8 mouse cellular contexts compared by ENCODE assay signal in genomic region chr12:21417100-21418070, GRCm38 (mm10). TPM values are rescaled to one million over a fixed set of nuclear protein-coding genes. Genes with fewer than 3 reads are reported as not detected.
DNase-seq lines count a peak whose midpoint lies in the region; ATAC-seq and TF ChIP-seq lines count a peak whose summit lies in the region.

Ywhaq (minus strand) TSS chr12:21417637.

- H3K4me3 ChIP-seq in bone marrow macrophage, adult 2 months (ENCODE audit: insufficient read depth, low read length): peak within 1 kb of the TSS; percentile 78
- peak within 1 kb of the TSS; percentile 96 for H3K4me3 ChIP-seq in embryonic fibroblast, embryonic 13.5 days (ENCODE audit: insufficient read depth, low read length)
- H3K4me3 ChIP-seq in kidney, embryonic 14.5 days (ENCODE audit: low read length): peak within 1 kb of the TSS; percentile 92
- peak within 1 kb of the TSS; percentile 91 for H3K4me3 ChIP-seq in limb, embryonic 15.5 days

- no peak for TF ChIP-seq POLR2A in bone marrow macrophage, adult 2 months (IDR thresholded peaks at IDR 0.05; ENCODE audit: borderline replicate concordance, low read depth, low read length)
- TF ChIP-seq POLR2A in embryonic fibroblast, embryonic 13.5 days (IDR thresholded peaks at IDR 0.05; ENCODE audit: low read depth, low read length): peak; percentile 97

- H3K27ac ChIP-seq in bone marrow macrophage, adult 2 months (ENCODE audit: insufficient read depth, low read depth, low read length): peak within 1 kb of the TSS; percentile 88
- peak within 1 kb of the TSS; percentile 95 for H3K27ac ChIP-seq in embryonic fibroblast, embryonic 13.5 days (ENCODE audit: insufficient read depth, low read length)
- peak within 1 kb of the TSS; percentile 100 for H3K27ac ChIP-seq in kidney, embryonic 14.5 days (ENCODE audit: low read depth, low read length)
- H3K27ac ChIP-seq in limb, embryonic 15.5 days: peak within 1 kb of the TSS; percentile 100

- peaks cover 35% of the 10 kb centered on the region for H3K36me3 ChIP-seq in kidney, embryonic 14.5 days (ENCODE audit: control insufficient read depth, insufficient read depth, low read length)
- peaks cover 25% of the 10 kb centered on the region for H3K36me3 ChIP-seq in limb, embryonic 15.5 days

- H3K27me3 ChIP-seq in kidney, embryonic 14.5 days (ENCODE audit: control insufficient read depth, insufficient read depth, low read length): no peaks in the 10 kb centered on the region
- H3K27me3 ChIP-seq in limb, embryonic 15.5 days: no peaks in the 10 kb centered on the region

- TF ChIP-seq CTCF in bone marrow macrophage, adult 2 months (IDR thresholded peaks at IDR 0.05; ENCODE audit: low read depth, low read length): no peak
- TF ChIP-seq CTCF in embryonic fibroblast, embryonic 13.5 days (IDR thresholded peaks at IDR 0.05; ENCODE audit: borderline replicate concordance, insufficient read depth, low read length): no peak

- peak; percentile 99 for ATAC-seq in kidney, embryonic 14.5 days (ENCODE audit: low FRiP score, low TSS enrichment)
- peak; percentile 100 for ATAC-seq in limb, embryonic 15.5 days (ENCODE audit: insufficient number of reproducible peaks, low FRiP score, low TSS enrichment, low read depth)

- peak within 1 kb of the TSS; percentile 98 for H3K9ac ChIP-seq in kidney, embryonic 14.5 days (ENCODE audit: low read depth, low read length)
- peak within 1 kb of the TSS; percentile 90 for H3K9ac ChIP-seq in limb, embryonic 15.5 days

- peak; percentile 99 for DNase-seq in A20 (ENCODE audit: low read depth, low spot score)
- DNase-seq in heart, adult 9 months (ENCODE audit: low spot score in 2 of 2): peak; percentile 96 to 98
- peak; percentile 70 to 80 for DNase-seq in monocyte, adult 2 months (ENCODE audit: low read depth in 1 of 2, low spot score in 2 of 2)
- peak; percentile 95 to 96 for DNase-seq in spleen, postnatal 36 days (ENCODE audit: low spot score in 2 of 2)

- H3K9me3 ChIP-seq in kidney, embryonic 14.5 days (ENCODE audit: control insufficient read depth, low read length): peaks cover 4% of the 10 kb centered on the region; the same call in 1 of the 2 replicates
- no peaks in the 10 kb centered on the region; the same call in 1 of the 2 replicates for H3K9me3 ChIP-seq in limb, embryonic 15.5 days

- H3K4me1 ChIP-seq in bone marrow macrophage, adult 2 months (ENCODE audit: control insufficient read depth, insufficient read depth, low read length): peaks cover 17% of the 10 kb centered on the region
- no peaks in the 10 kb centered on the region; the same call in 1 of the 2 replicates for H3K4me1 ChIP-seq in embryonic fibroblast, embryonic 13.5 days (ENCODE audit: control insufficient read depth, insufficient read depth, low read length)
- peaks cover 15% of the 10 kb centered on the region; the same call in 1 of the 2 replicates for H3K4me1 ChIP-seq in kidney, embryonic 14.5 days (ENCODE audit: control insufficient read depth, insufficient read depth, low read length)
- peaks cover 21% of the 10 kb centered on the region for H3K4me1 ChIP-seq in limb, embryonic 15.5 days

- WGBS in kidney, embryonic 14.5 days: under 1% methylated on average over 74 of the region's 103 CpGs
- WGBS in limb, embryonic 15.5 days: under 1% methylated on average over 85 of the region's 103 CpGs

- H3K4me2 ChIP-seq in kidney, embryonic 14.5 days (replicated peaks; ENCODE audit: low read depth, low read length): peak within 1 kb of the TSS; percentile 80
- peak within 1 kb of the TSS; percentile 63 for H3K4me2 ChIP-seq in limb, embryonic 15.5 days

RNA-seq across cellular contexts. Expression of gene Ywhaq, which starts in this region (rescaled TPM):
- 141 and 146 TPM in 2 replicates for polyA plus RNA-seq in bone marrow macrophage, adult 2 months (2012; ENCODE audit: insufficient read depth, insufficient read length, missing spikeins)
- polyA plus RNA-seq in embryonic fibroblast, embryonic 13.5 days (2011; ENCODE audit: insufficient read length, low read depth, missing spikeins): 272 and 295 TPM in 2 replicates
- 785 and 857 TPM in 2 replicates for polyA plus RNA-seq in kidney, embryonic 14.5 days (2014; fragmentation: Nextera tagmentation; extraction: Ambion mirVana)
- 499 and 519 TPM in 2 replicates for polyA plus RNA-seq in limb, embryonic 15.5 days (2015; fragmentation: Nextera tagmentation; extraction: Ambion mirVana)

Comparison
In these comparisons a context has a peak if more than half of its experiments do, and no peak if none do; other contexts are left out.
1. Peak in every context shown above with its lines: DNase-seq, ATAC-seq, H3K4me3 ChIP-seq and H3K27ac ChIP-seq.